Mouse (Mus musculus) heart, embryonic 13.5 days (tissue): ENCODE measurements around the gene Lrrfip2. TPM values are rescaled to one million over a fixed set of nuclear protein-coding genes. Genes with fewer than 3 reads are reported as not detected.

Experiments used
- ATAC-seq: fragments of 200-750 bp; cut with Nextera tagmentation; 2 replicates; pipeline ENCODE4 v1.8.0; 2017; ENCODE audit warnings: moderate TSS enrichment; ENCODE audit not compliant: insufficient number of reproducible peaks, low FRiP score, low TSS enrichment; ENCODE audit errors: extremely low read depth
- H3K27ac ChIP-seq: fragments of 300-500 bp; sonication (generic); replicated peaks from 2 replicates; pipeline ENCODE4 v1.5.1; 2015; ENCODE audit warnings: moderate library complexity, mild to moderate bottlenecking, inconsistent platforms
- H3K27me3 ChIP-seq: fragments of 300-500 bp; sonication (generic); replicated peaks from 2 replicates; pipeline ENCODE4 v1.6.1; 2015; ENCODE audit warnings: mild to moderate bottlenecking, inconsistent platforms
- H3K36me3 ChIP-seq: fragments of 300-500 bp; sonication (generic); 2 replicates; pipeline ENCODE4 v1.6.1; 2015; ENCODE audit warnings: mild to moderate bottlenecking, inconsistent platforms
- H3K4me1 ChIP-seq: fragments of 300-500 bp; sonication (generic); 2 replicates; pipeline ENCODE4 v1.6.1; 2015; ENCODE audit warnings: inconsistent platforms
- H3K4me2 ChIP-seq: fragments of 300-500 bp; sonication (generic); 2 replicates; pipeline ENCODE4 v1.6.1; 2015; ENCODE audit warnings: inconsistent platforms, mild to moderate bottlenecking, moderate library complexity
- H3K4me3 ChIP-seq: fragments of 300-500 bp; sonication (generic); 2 replicates; pipeline ENCODE4 v1.5.1; 2015; ENCODE audit warnings: moderate library complexity, mild to moderate bottlenecking, inconsistent platforms
- H3K9ac ChIP-seq: fragments of 300-500 bp; sonication (generic); 2 replicates; pipeline ENCODE4 v1.6.1; 2015; ENCODE audit warnings: inconsistent platforms, mild to moderate bottlenecking, moderate library complexity
- H3K9me3 ChIP-seq: fragments of 300-500 bp; sonication (generic); 2 replicates; pipeline ENCODE4 v1.6.1; 2016; ENCODE audit warnings: inconsistent platforms
- WGBS: fragments of 180-500 bp; shearing (Covaris S2); methylation state at CpG from one replicate; pipeline ENCODE4 v1.1.7; 2015; ENCODE audit warnings: mixed read lengths; 5-methylcytosine and 5-hydroxymethylcytosine counted together
- polyA plus RNA-seq: library from polyadenylated mRNA; unstranded; fragments of >200 nt; fragmentation: Nextera tagmentation; extraction: Ambion mirVana; gene quantifications from 2 replicates; pipeline ENCODE4 v1.2.1, GENCODE M21; 2015

Gene Lrrfip2
- polyA plus RNA-seq, 1 experiment from 2014 or later: 53.0 TPM

DNA sequence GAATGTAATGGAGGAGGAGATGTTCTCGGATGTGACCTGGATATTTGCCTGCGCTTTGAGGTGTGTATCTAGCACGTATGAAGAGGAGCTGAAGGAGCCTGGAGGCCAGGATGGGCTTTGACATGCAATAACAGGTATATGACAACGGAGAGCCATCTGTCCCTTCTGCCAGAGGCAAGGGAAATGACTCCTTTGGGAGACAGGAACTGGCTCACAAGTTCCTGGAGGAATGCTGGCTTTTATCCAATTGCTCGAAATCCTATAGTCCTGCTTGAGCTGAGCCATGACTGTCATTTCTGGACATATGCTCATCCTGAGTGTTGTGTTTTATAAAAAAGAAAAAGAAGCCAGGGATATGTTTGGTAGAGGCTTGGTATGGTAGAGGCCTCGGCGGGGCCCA is 28.5 kb upstream of the Lrrfip2 start:
- no peak overlapping the region for H3K4me2 ChIP-seq
- WGBS: 42% methylated on average over 7 of the region's 7 CpGs

DNA sequence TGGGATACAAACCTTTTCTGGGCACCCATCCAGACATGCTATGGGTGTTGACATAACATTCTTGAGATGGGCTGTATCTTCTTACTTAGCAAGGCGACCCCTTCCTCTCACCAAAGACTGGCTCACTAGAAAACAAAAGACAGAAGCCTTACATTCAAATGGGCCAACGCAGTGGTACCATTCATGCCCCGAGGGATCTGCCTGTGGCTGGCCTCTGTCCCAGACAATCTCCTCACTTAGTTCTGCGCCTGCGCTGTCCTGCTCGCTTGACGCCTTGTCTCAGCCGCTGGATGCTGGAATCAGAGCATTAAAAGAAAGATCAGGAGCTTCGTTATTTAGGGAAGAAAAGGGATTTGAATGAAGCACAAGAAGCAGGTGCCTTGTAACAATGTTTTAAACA is 24.7 kb upstream of the Lrrfip2 start:
- Histone ChIP-seq H3K27ac (no peak overlapping the region), H3K4me2 (no peak overlapping the region), H3K9ac (no peak overlapping the region), H3K27me3 (peaks cover 10% of the 10 kb centered on the region; the same call in 1 of the 2 replicates), H3K36me3 (no peaks in the 10 kb centered on the region), H3K4me1 (peaks cover 47% of the 10 kb centered on the region), H3K9me3 (no peaks in the 10 kb centered on the region), H3K4me3 (no peak overlapping the region)
- WGBS: 46% methylated on average over 9 of the region's 9 CpGs
- ATAC-seq: no peak

More for the DNA sequence above, 28.5 kb upstream of the Lrrfip2 start:
- Histone ChIP-seq H3K4me1 (peaks cover 39% of the 10 kb centered on the region), H3K4me3 (no peak overlapping the region), H3K9ac (0 out of 2 replicates have a peak overlapping the region, but pooled peaks have one; percentile 44), H3K27me3 (peaks cover 10% of the 10 kb centered on the region; the same call in 1 of the 2 replicates), H3K9me3 (no peaks in the 10 kb centered on the region), H3K27ac (no peak overlapping the region), H3K36me3 (no peaks in the 10 kb centered on the region)
- no peak; the same call in 1 of the 2 replicates for ATAC-seq

DNA sequence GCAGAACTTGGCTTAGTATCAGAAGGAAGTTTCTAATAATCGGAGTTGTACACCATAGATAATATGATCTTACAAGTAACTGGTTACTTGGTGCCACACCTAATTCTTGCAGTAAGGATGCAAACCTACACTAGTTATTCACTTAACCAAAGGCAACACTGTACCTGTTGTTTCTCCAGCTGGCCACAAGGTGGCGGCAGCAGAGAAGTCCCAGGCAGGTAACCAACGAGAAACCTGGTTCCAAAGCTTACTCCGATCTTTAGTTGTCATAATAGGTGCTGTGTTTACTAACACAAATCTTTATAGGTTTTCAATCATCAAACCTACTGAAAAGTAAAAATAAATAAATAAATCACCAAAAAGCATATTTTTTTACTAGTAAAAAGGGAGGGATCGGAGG is 24.3 kb upstream of the Lrrfip2 start:
- H3K9me3 ChIP-seq: no peaks in the 10 kb centered on the region
- H3K4me2 ChIP-seq: peak overlapping the region; percentile 3; the same call in 1 of the 2 replicates
- H3K27ac ChIP-seq: no peak overlapping the region
- no peak for ATAC-seq
- WGBS: 24% methylated on average over 5 of the region's 5 CpGs
- H3K27me3 ChIP-seq: peaks cover 10% of the 10 kb centered on the region; the same call in 1 of the 2 replicates
- H3K4me1 ChIP-seq: peaks cover 43% of the 10 kb centered on the region
- no peak overlapping the region for H3K4me3 ChIP-seq
- no peaks in the 10 kb centered on the region for H3K36me3 ChIP-seq
- H3K9ac ChIP-seq: no peak overlapping the region

DNA sequence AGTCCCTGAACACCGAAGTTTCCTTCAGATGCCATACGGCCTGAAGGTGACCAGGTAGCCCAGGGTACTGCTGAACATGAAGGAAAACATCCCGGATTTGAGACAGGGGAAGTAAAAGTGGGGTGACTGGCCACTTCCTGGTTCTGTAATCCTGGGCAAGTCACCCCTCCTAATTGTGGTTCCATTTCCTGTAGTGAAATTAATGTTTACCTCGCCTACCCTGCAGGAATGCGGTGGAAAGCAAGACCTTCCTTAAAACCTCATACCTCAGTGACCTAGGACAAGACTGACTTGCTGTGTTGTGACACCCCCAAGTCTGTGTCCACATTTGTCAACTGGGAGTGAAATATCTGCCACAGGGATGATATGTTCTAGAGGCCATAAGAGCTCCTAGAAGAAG is 22.8 kb upstream of the Lrrfip2 start:
- Histone ChIP-seq H3K9ac (no peak overlapping the region; the same call in 1 of the 2 replicates), H3K9me3 (no peaks in the 10 kb centered on the region), H3K4me1 (peaks cover 29% of the 10 kb centered on the region), H3K4me2 (no peak overlapping the region), H3K4me3 (no peak overlapping the region), H3K27ac (no peak overlapping the region), H3K27me3 (peaks cover 7% of the 10 kb centered on the region; the same call in 1 of the 2 replicates), H3K36me3 (no peaks in the 10 kb centered on the region)
- no peak for ATAC-seq
- whole genome bisulfite sequencing: 66% methylated on average over 5 of the region's 5 CpGs

GRCm38 (mm10) chr9:111095710-111096109 is 21.7 kb upstream of the Lrrfip2 start:
- Histone ChIP-seq H3K4me3 (no peak overlapping the region), H3K9me3 (no peaks in the 10 kb centered on the region), H3K27ac (no peak overlapping the region), H3K4me2 (no peak overlapping the region), H3K4me1 (peaks cover 29% of the 10 kb centered on the region), H3K27me3 (no peaks in the 10 kb centered on the region), H3K9ac (no peak overlapping the region), H3K36me3 (no peaks in the 10 kb centered on the region)
- no peak for ATAC-seq
- WGBS: 59% methylated on average over 7 of the region's 7 CpGs

DNA sequence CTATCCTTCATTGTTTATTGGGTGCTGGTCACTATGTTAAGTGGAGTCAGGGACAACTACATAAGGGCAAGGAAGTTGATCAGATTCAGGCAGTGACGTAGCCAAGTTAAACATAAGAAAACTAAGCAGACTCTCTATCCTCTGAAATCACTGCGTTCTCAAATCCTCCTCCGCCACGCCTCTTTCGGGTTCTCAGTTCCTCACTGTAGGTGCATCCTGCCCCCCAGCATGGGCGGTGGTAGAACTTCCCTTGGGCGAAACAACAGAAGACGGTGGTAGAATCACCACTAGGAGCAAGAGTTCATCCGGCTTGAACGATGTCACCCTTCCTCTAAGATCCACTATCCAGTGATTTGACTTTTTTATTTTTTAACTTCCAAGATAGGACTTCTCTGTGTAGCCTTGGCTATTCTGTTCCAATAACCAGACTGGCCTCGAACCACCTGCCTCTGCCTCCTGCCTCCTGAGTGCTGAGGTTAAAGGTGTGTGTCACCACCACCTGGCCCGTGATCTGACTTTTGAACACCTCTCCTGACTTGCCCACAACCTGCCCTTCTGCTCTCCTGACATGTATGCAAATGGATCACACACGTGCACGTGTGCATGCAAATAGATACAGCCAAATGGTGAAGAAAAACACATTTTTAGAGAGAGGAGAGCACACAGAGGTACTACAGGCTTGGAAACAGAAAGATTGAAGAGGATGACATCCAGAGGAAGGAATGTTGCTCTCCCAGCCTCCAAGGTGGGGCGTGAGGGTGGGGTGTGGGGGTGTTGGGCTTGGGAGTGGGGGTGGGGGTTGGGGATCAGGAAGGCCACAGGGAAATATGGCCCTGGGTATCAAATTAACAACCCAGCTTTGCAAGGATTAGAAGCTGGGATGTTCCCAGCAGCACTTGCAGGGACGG is 20.7 kb upstream of the Lrrfip2 start:
- WGBS: 80% methylated on average over 16 of the region's 16 CpGs
- no peak overlapping the region for H3K4me2 ChIP-seq
- no peak overlapping the region for H3K27ac ChIP-seq
- no peak overlapping the region for H3K9ac ChIP-seq
- no peaks in the 10 kb centered on the region for H3K9me3 ChIP-seq
- no peaks in the 10 kb centered on the region for H3K36me3 ChIP-seq
- no peak for ATAC-seq
- H3K4me3 ChIP-seq: no peak overlapping the region
- H3K4me1 ChIP-seq: peaks cover 29% of the 10 kb centered on the region
- no peaks in the 10 kb centered on the region for H3K27me3 ChIP-seq

- WGBS: 59% methylated on average over 6 of the region's 6 CpGs
- Histone ChIP-seq H3K27ac (no peak overlapping the region), H3K9ac (no peak overlapping the region), H3K4me3 (no peak overlapping the region), H3K9me3 (no peaks in the 10 kb centered on the region), H3K4me2 (no peak overlapping the region), H3K27me3 (no peaks in the 10 kb centered on the region), H3K4me1 (peaks cover 28% of the 10 kb centered on the region), H3K36me3 (no peaks in the 10 kb centered on the region)
- no peak for ATAC-seq
Measured at GRCm38 (mm10) chr9:111097543-111097942, 19.8 kb upstream of the Lrrfip2 start.

DNA sequence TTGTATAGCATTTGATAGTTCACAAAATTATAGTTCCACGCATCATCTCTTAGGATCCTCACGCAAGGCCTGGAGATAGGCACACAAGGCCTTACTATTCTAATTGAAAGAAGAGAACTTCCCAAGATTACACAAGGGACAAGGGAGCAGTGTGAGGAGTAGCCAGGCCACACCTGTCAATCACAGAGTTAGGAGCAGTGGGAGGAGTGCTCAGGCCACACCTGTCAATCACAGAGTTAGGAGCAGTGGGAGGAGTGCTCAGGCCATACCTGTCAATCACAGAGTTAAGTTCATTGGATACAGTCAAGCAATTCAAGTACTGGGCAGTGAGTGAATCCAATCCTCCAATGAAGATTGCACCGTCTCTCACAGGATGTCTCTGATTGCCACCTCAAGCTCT is 17.0 kb upstream of the Lrrfip2 start:
- no peak overlapping the region for H3K4me2 ChIP-seq
- no peaks in the 10 kb centered on the region for H3K27me3 ChIP-seq
- no peak for ATAC-seq
- 84% methylated on average over 3 of the region's 3 CpGs for WGBS
- no peak overlapping the region for H3K9ac ChIP-seq
- no peaks in the 10 kb centered on the region for H3K9me3 ChIP-seq
- H3K36me3 ChIP-seq: no peaks in the 10 kb centered on the region
- peaks cover 6% of the 10 kb centered on the region for H3K4me1 ChIP-seq
- no peak overlapping the region for H3K4me3 ChIP-seq
- H3K27ac ChIP-seq: no peak overlapping the region

DNA sequence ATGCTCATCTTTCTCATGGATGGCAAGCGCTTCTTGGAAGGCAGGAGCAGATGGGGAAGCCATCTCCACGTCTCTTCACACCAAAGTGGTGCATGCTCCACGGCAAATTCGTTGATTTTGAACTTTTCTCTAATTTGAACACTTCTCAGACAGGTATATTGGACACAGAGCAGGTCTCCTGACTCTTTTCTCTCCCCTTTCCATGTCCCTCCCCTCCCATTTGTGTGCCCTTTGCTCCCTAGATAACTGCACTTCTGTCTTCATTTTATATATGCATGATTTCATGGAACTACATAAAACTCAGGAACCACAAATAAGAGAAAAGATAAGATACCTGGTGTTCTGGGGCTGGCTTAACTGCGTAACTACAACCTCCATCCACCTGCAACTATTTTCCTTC is 14.1 kb upstream of the Lrrfip2 start:
- H3K27ac ChIP-seq: no peak overlapping the region
- WGBS: 85% methylated on average over 5 of the region's 5 CpGs

GRCm38 (mm10) chr9:111103893-111104292 is 13.5 kb upstream of the Lrrfip2 start:
- Histone ChIP-seq H3K36me3 (no peaks in the 10 kb centered on the region), H3K4me3 (no peak overlapping the region), H3K4me1 (peaks cover 9% of the 10 kb centered on the region), H3K27ac (no peak overlapping the region), H3K4me2 (no peak overlapping the region), H3K27me3 (no peaks in the 10 kb centered on the region), H3K9ac (no peak overlapping the region), H3K9me3 (no peaks in the 10 kb centered on the region)
- ATAC-seq: no peak
- 81% methylated on average over 5 of the region's 5 CpGs for WGBS

More for the DNA sequence above, 14.1 kb upstream of the Lrrfip2 start:
- Histone ChIP-seq H3K9ac (no peak overlapping the region), H3K27me3 (no peaks in the 10 kb centered on the region), H3K4me2 (no peak overlapping the region), H3K4me1 (peaks cover 9% of the 10 kb centered on the region), H3K9me3 (no peaks in the 10 kb centered on the region), H3K4me3 (no peak overlapping the region), H3K36me3 (no peaks in the 10 kb centered on the region)
- ATAC-seq: no peak

- WGBS: 46% methylated on average over 3 of the region's 3 CpGs
- ATAC-seq: no peak
- peaks cover 9% of the 10 kb centered on the region for H3K4me1 ChIP-seq
- H3K9ac ChIP-seq: no peak overlapping the region
- no peaks in the 10 kb centered on the region for H3K9me3 ChIP-seq
- no peak overlapping the region for H3K27ac ChIP-seq
- H3K4me2 ChIP-seq: no peak overlapping the region
- H3K36me3 ChIP-seq: no peaks in the 10 kb centered on the region
- H3K27me3 ChIP-seq: no peaks in the 10 kb centered on the region
- no peak overlapping the region for H3K4me3 ChIP-seq
Measured at GRCm38 (mm10) chr9:111107863-111108262, 9.5 kb upstream of the Lrrfip2 start.
